Mouse (Mus musculus) liver, adult 2 months (tissue): ENCODE measurements around the gene Vps8.

Experiments
- CTCF ChIP-seq: fragments of 200-500 bp; IDR thresholded peaks from 2 replicates; pipeline ENCODE4 v1.5.1; 2011; ENCODE audit warnings: low read depth, low read length, control low read depth
- POLR2A ChIP-seq: fragments of 200-500 bp; IDR thresholded peaks from 2 replicates; pipeline ENCODE4 v1.6.1; 2011; ENCODE audit warnings: low read length, control low read depth; ENCODE audit not compliant: insufficient read depth; ENCODE audit errors: extremely low read depth

DNA sequence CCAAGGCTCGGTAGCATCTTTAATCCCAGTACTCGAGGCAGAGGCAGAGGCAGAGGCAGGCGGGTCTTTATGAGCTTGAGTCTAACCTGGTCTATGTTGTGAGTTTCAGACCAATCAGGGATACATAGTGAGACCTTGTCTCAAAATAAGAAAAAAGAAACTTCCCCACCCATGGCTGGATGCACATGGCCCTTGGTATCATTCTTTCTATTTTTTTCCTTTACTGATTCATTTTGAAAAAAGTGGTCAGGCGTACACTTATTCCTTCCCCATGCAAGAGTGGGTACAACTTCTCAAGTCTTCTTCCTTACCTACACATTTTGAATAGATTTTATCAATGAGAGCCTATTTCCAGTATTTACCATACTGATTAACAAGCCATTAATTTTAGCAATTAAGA is 187.6 kb downstream of the Vps8 start:
- TF ChIP-seq POLR2A, result no peak
- no peak for TF ChIP-seq CTCF
